Mouse (Mus musculus): ENCODE measurements around the gene Olfr1349.

DNA sequence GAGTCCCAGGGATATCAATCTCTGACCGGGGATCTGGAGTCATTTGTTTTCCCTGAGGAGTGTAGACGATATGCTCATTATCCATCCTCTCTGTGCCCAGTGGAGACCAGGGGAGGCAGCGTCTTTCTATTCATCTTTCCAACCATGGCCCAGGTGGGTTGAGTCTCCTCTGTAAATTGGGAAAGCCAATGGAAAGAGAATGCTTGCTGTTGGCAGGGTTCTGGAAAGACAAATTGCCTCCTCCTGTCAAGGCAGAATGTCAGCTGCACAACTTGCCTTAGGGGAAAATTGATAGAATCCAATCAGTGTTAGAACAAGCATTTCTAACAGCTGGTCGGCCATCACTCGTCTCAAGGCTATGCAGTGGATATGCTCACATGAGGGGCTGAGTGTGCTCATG is at the start of gene Olfr1349:
- no peak for TF ChIP-seq EP300 (IDR thresholded peaks at IDR 0.05; ENCODE audit: insufficient read depth, low read depth, low read length)
- TF ChIP-seq CTCF (IDR thresholded peaks at IDR 0.05), result no peak
